Mouse (Mus musculus) kidney, embryonic 14.5 days (tissue): ENCODE data around the gene Gm6096. TPM values are rescaled to one million over a fixed set of nuclear protein-coding genes. Genes with fewer than 3 reads are reported as not detected.

Experiments used
- ATAC-seq: fragments of 200-750 bp; cut with Nextera tagmentation; 2 replicates; pipeline ENCODE4 v1.8.0; 2017; ENCODE audit warnings: moderate number of reproducible peaks, mild to moderate bottlenecking, moderate TSS enrichment, moderate library complexity; ENCODE audit not compliant: low FRiP score, low TSS enrichment
- H3K27ac ChIP-seq: fragments of 300-500 bp; sonication (generic); 2 replicates; pipeline ENCODE4 v1.5.1; 2014; ENCODE audit warnings: low read depth, mild to moderate bottlenecking, low read length, moderate library complexity, mixed read lengths
- H3K27me3 ChIP-seq: fragments of 300-500 bp; sonication (generic); 2 replicates; pipeline ENCODE4 v1.6.1; 2014; ENCODE audit warnings: mild to moderate bottlenecking, low read length; ENCODE audit not compliant: control insufficient read depth, insufficient read depth
- H3K36me3 ChIP-seq: fragments of 300-500 bp; sonication (generic); 2 replicates; pipeline ENCODE4 v1.6.1; 2014; ENCODE audit warnings: low read length, mixed read lengths; ENCODE audit not compliant: control insufficient read depth, insufficient read depth
- H3K4me1 ChIP-seq: fragments of 300-500 bp; sonication (generic); 2 replicates; pipeline ENCODE4 v1.6.1; 2014; ENCODE audit warnings: low read length, mixed read lengths; ENCODE audit not compliant: control insufficient read depth, insufficient read depth
- H3K4me2 ChIP-seq: fragments of 300-500 bp; sonication (generic); replicated peaks from 2 replicates; pipeline ENCODE4 v1.6.1; 2014; ENCODE audit warnings: low read depth, mild to moderate bottlenecking, low read length
- H3K4me3 ChIP-seq: fragments of 300-500 bp; sonication (generic); 2 replicates; pipeline ENCODE4 v1.5.1; 2014; ENCODE audit warnings: mild to moderate bottlenecking, low read length
- H3K9ac ChIP-seq: fragments of 300-500 bp; sonication (generic); 2 replicates; pipeline ENCODE4 v1.6.1; 2014; ENCODE audit warnings: low read depth, mild to moderate bottlenecking, low read length, moderate library complexity
- H3K9me3 ChIP-seq: fragments of 300-500 bp; sonication (generic); 2 replicates; pipeline ENCODE4 v1.6.1; 2016; ENCODE audit warnings: low read length; ENCODE audit not compliant: control insufficient read depth
- WGBS: fragments of 180-500 bp; shearing (Covaris S2); extraction: QIAGEN DNeasy Blood & Tissue Kit; methylation state at CpG from one replicate; pipeline ENCODE4 v1.1.7; 2014; 5-methylcytosine and 5-hydroxymethylcytosine counted together
- polyA plus RNA-seq: library from polyadenylated mRNA; unstranded; fragments of >200 nt; fragmentation: Nextera tagmentation; extraction: Ambion mirVana; gene quantifications from 2 replicates; pipeline ENCODE4 v1.2.1, GENCODE M21; 2014

Gene Gm6096
- polyA plus RNA-seq, 1 experiment from 2014 or later, result not detected

- H3K9me3 ChIP-seq, result no peaks in the 10 kb centered on the region
- no peaks in the 10 kb centered on the region for H3K4me1 ChIP-seq
- H3K27ac ChIP-seq, result 0 out of 2 replicates have a peak overlapping the region, but pooled peaks have one; percentile 53
- 67% methylated on average over 3 of the region's 3 CpGs for WGBS
- ATAC-seq, result no peak
- H3K9ac ChIP-seq, result no peak overlapping the region
- no peak overlapping the region for H3K4me2 ChIP-seq
- peaks cover 67% of the 10 kb centered on the region for H3K36me3 ChIP-seq
- H3K27me3 ChIP-seq, result no peaks in the 10 kb centered on the region
- no peak overlapping the region for H3K4me3 ChIP-seq
Observed at GRCm38 (mm10) chr7:34255137-34255536, 4.3 kb downstream of the Gm6096 start.

DNA sequence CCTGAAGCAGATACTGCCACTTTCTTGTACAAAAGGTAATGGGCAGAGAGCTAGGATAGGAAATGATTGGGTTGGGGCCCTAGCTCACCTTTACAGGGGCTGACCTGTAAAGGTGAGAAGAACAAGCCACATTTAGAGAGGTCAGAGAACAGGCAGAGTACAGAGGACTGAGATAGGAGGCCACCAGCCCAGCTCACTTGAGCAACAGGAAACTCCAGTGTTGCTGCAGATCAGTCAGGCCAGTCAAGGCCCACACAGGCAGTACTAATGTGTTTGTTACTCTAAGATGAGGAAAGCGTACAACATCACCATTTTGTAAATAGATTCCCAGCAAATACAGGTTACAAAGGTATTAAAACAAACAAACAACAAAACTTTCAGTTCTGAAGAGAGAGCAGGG lies 5.1 kb downstream of the Gm6096 start:
- no peaks in the 10 kb centered on the region for H3K9me3 ChIP-seq
- no peaks in the 10 kb centered on the region for H3K4me1 ChIP-seq
- H3K27ac ChIP-seq, result peak overlapping the region; percentile 24; the same call in 1 of the 2 replicates
- no peak overlapping the region for H3K9ac ChIP-seq
- WGBS, result 75% methylated on average over 1 of the region's 1 CpGs
- no peak overlapping the region for H3K4me2 ChIP-seq
- no peak overlapping the region for H3K4me3 ChIP-seq
- no peaks in the 10 kb centered on the region for H3K27me3 ChIP-seq
- H3K36me3 ChIP-seq, result peaks cover 66% of the 10 kb centered on the region
- ATAC-seq, result no peak

GRCm38 (mm10) chr7:34257279-34257678 lies 6.4 kb downstream of the Gm6096 start:
- H3K27me3 ChIP-seq, result no peaks in the 10 kb centered on the region
- H3K4me2 ChIP-seq, result no peak overlapping the region
- H3K27ac ChIP-seq, result no peak overlapping the region
- no peak overlapping the region for H3K9ac ChIP-seq
- no peak for ATAC-seq
- H3K4me3 ChIP-seq, result no peak overlapping the region
- peaks cover 72% of the 10 kb centered on the region for H3K36me3 ChIP-seq
- H3K9me3 ChIP-seq, result no peaks in the 10 kb centered on the region
- no peaks in the 10 kb centered on the region for H3K4me1 ChIP-seq
- 81% methylated on average over 9 of the region's 9 CpGs for WGBS

DNA sequence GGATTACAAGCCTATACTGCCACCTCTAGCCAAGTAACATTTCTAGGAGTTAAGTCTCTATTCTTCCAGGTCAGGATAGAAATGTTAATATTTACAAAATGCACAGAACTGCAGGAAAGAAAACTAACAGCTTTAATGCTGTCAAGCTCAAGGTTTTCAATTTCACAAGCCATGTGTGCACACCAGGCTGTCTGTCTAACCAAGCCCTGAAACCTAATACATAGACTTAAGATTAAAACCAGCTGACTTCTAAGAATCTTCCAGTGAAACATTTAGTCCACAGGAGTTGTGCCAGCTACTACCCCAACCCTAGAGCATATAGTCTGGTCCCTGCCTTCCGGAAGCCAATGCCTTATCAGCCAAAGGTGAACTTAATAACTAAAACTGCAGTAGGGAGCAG lies 7.6 kb downstream of the Gm6096 start:
- 94% methylated on average over 1 of the region's 1 CpGs for WGBS
- Histone ChIP-seq H3K36me3 (peaks cover 69% of the 10 kb centered on the region), H3K4me3 (no peak overlapping the region), H3K4me2 (no peak overlapping the region), H3K27ac (no peak overlapping the region), H3K4me1 (no peaks in the 10 kb centered on the region), H3K9ac (no peak overlapping the region), H3K9me3 (no peaks in the 10 kb centered on the region), H3K27me3 (no peaks in the 10 kb centered on the region)
- ATAC-seq, result no peak

DNA sequence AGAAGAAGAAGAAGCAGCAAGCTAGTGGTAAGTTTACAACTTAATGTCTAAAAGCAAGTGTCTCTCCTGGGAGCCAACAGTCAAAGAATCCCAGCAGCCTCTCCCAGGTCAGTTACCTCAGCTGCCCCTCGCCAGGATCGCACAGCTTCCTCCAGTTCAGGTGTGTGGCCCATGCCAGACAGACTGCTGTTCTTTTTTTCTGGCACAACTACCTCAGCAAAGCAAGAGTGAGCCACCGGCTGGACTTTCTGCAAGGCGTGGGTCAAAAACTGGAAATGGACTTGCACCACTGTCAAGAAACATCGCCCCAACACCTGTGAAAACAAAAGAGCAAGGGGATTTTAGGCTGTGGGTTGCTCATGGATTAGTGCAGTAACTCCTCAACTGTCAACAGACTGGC lies 12.6 kb downstream of the Gm6096 start:
- H3K9ac ChIP-seq, result no peak overlapping the region
- no peaks in the 10 kb centered on the region for H3K9me3 ChIP-seq
- WGBS, result 80% methylated on average over 5 of the region's 5 CpGs
- peaks cover 30% of the 10 kb centered on the region for H3K36me3 ChIP-seq
- H3K27ac ChIP-seq, result no peak overlapping the region
- ATAC-seq, result no peak
- H3K27me3 ChIP-seq, result no peaks in the 10 kb centered on the region
- no peak overlapping the region for H3K4me3 ChIP-seq
- H3K4me2 ChIP-seq, result no peak overlapping the region
- 0 out of 2 replicates have a peak, but pooled peaks cover 2% of the 10 kb centered on the region for H3K4me1 ChIP-seq

- no peak for ATAC-seq
- Histone ChIP-seq H3K4me1 (0 out of 2 replicates have a peak, but pooled peaks cover 2% of the 10 kb centered on the region), H3K27me3 (no peaks in the 10 kb centered on the region), H3K4me3 (no peak overlapping the region), H3K27ac (no peak overlapping the region), H3K9me3 (no peaks in the 10 kb centered on the region), H3K4me2 (no peak overlapping the region), H3K36me3 (peaks cover 17% of the 10 kb centered on the region), H3K9ac (no peak overlapping the region)
- 60% methylated on average over 5 of the region's 5 CpGs for whole genome bisulfite sequencing
Observed at GRCm38 (mm10) chr7:34265876-34266346, 15.1 kb downstream of the Gm6096 start.

- Histone ChIP-seq H3K27ac (no peak overlapping the region), H3K9ac (no peak overlapping the region), H3K9me3 (no peaks in the 10 kb centered on the region), H3K36me3 (peaks cover 14% of the 10 kb centered on the region), H3K4me2 (no peak overlapping the region), H3K27me3 (no peaks in the 10 kb centered on the region), H3K4me3 (no peak overlapping the region), H3K4me1 (0 out of 2 replicates have a peak, but pooled peaks cover 2% of the 10 kb centered on the region)
- no peak for ATAC-seq
Observed at GRCm38 (mm10) chr7:34266421-34266820, 15.6 kb downstream of the Gm6096 start.

DNA sequence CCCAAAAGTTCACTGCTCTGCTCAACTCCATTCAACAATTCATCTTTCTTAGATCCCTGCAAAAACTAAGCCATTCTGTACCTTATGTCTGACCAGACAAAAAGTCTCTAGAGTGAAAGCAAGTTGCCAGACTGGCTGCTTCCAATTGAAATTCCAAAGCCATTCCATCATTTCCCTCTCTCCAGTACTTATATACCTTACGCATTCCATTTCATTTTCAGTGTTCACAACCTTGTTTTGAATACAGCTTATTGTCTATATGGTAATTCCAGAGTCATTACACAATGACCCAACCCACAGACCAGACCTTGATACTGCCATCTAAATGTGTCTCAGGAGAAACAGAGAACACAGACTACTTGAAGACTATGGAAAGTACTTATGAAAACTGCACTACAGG lies 17.6 kb downstream of the Gm6096 start:
- no peaks in the 10 kb centered on the region for H3K27me3 ChIP-seq
- H3K4me3 ChIP-seq, result no peak overlapping the region
- H3K36me3 ChIP-seq, result peaks cover 2% of the 10 kb centered on the region; the same call in 1 of the 2 replicates
- no peak overlapping the region for H3K9ac ChIP-seq
- no peak overlapping the region for H3K27ac ChIP-seq
- 0 out of 2 replicates have a peak, but pooled peaks cover 2% of the 10 kb centered on the region for H3K4me1 ChIP-seq
- no peak for ATAC-seq
- H3K4me2 ChIP-seq, result no peak overlapping the region
- 68% methylated on average over 1 of the region's 1 CpGs for WGBS
- no peaks in the 10 kb centered on the region for H3K9me3 ChIP-seq

- Histone ChIP-seq H3K4me1 (no peaks in the 10 kb centered on the region), H3K27me3 (no peaks in the 10 kb centered on the region), H3K9me3 (no peaks in the 10 kb centered on the region), H3K4me3 (no peak overlapping the region), H3K36me3 (no peaks in the 10 kb centered on the region), H3K27ac (no peak overlapping the region), H3K9ac (no peak overlapping the region), H3K4me2 (no peak overlapping the region)
- ATAC-seq, result no peak
- WGBS, result 71% methylated on average over 4 of the region's 4 CpGs
Observed at GRCm38 (mm10) chr7:34272465-34272864, 21.6 kb downstream of the Gm6096 start.
